Mouse (Mus musculus) megakaryocyte-erythroid progenitor cell, adult 5-6 weeks (primary cell): ENCODE data around the gene Draxin. TPM values are rescaled to one million over a fixed set of nuclear protein-coding genes. Genes with fewer than 3 reads are reported as not detected.
A peak's percentile ranks its signal among the peaks of the same experiment; 100 is the strongest.
"Not testable (repeated sequence)": the region's sequence is repeated elsewhere in the genome, so short reads cannot be mapped to it uniquely, and the experiment has no call there.

ENCODE experiments used
- ATAC-seq: replicated peaks from 2 replicates; pipeline ENCODE4 v1.8.0; 2016; ENCODE audit warnings: mild to moderate bottlenecking, inconsistent platforms; ENCODE audit not compliant: severe bottlenecking, poor library complexity, low FRiP score, low TSS enrichment
- total RNA-seq, 2 experiments: library from RNA; stranded (forward) in 1 of 2; stranded (reverse) in 1 of 2; fragments of 200-1000, 215-1000 nt in 1 of 2; fragments of >200 nt in 1 of 2; fragmentation: Nextera tagmentation in 1 of 2; gene quantifications; 2 replicates each; pipeline ENCODE4 v1.2.3; 2014 to 2017

Draxin gene
- total RNA-seq, 2 experiments from 2014 or later = not detected

DNA sequence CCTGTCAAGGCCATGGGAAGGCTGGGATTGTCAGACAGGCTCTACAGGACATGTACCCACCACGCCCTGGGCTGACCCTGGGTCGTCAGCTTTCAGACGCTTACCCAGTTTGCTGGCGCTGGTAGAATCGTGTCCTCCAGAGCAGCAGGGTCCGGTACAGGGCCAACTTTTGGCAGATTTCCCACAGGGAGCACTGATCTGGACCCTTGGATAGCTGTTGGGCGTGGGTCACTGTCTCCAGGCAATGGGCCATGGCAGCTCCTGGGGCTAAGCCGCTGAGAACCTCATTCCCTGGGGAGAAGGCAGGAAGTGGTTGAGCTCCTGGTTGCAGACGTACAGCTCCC is 64.1 kb downstream of the Draxin start:
- ATAC-seq = no peak

GRCm38 (mm10) chr4:148065702-148066400 is 64.6 kb downstream of the Draxin start:
- peak; percentile 39; the same call in 1 of the 2 replicates for ATAC-seq

DNA sequence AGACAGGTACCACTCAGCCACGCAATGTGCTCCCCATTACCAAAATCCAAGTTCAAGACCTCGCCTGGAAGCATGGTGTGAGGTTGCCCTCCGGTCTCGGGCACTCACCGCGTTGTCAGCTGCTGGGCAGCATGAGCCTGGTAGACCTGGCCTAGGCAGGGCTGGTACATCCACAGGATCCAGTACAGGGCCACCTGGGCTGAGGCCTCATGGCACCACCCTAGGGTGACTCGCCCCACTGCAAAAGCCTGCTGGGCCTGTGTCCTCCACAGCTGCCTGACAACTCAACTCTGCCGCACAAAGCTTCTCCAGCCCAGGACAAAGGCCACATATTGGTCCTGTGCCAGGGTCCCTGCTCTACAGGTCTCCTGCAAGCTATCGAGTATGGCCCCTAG is 69.4 kb downstream of the Draxin start:
- ATAC-seq = no peak

GRCm38 (mm10) chr4:148060120-148061085 is 70.1 kb downstream of the Draxin start:
- ATAC-seq = peak; percentile 80

DNA sequence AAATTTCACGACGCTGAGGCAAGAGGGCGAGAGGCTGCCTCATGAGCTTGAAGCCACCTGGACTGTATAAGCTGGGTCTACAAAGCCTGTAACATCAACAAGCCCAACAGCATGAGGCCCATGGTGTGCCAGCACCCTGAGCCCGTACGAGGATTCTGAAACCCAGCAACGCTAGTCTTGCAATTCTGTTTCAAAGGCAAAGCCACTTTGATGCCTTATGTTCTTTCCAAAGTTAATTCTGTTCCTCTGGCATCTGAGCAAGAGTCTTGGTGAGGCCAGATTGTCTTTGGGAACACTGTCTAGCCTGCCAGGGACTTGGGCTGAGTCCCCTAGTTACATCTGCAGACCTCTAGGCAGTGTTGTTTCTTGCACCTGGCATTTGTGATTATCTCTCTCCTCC is 71.5 kb downstream of the Draxin start:
- ATAC-seq = no peak

DNA sequence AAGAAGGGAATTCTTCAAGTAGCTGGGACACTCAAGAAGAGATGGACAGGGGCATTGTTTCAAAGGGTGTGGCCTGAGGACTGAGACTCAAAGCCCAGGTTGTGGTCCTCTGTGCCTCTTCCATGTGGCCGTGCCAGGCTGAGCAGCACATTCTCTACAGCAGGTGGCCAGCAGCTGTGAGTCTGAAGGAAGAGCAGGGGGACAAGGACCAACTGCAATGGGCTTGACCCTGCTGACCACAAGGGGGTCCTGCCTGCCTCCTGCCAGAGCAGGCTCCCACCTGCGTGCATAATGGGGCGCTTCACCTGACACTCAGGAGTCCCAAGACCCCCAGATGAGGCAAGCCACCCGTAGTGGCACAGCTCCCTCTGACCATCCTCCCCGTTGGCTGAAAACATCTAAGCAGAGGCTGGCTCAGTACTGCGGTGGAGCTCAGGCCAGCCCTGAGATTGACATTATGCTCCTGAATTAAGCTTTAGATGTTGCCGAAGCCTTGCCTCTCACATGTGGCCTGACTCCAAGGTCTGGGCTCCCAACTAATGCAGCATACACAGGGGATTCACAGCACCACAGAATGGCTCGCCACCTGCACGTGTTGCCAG is 72.2 kb downstream of the Draxin start:
- ATAC-seq = no peak

GRCm38 (mm10) chr4:148057661-148058209 is 72.8 kb downstream of the Draxin start:
- ATAC-seq = peak; percentile 58; the same call in 1 of the 2 replicates

- no peak for ATAC-seq
These were observed 73.7 kb downstream of the Draxin start for GRCm38 (mm10) chr4:148056801-148057200.

- ATAC-seq = no peak
These were observed 74.3 kb downstream of the Draxin start for GRCm38 (mm10) chr4:148056246-148056645.

GRCm38 (mm10) chr4:148054961-148055695 is 75.4 kb downstream of the Draxin start:
- no peak for ATAC-seq

- no peak for ATAC-seq
These were observed 77.0 kb downstream of the Draxin start for GRCm38 (mm10) chr4:148053417-148053920.

DNA sequence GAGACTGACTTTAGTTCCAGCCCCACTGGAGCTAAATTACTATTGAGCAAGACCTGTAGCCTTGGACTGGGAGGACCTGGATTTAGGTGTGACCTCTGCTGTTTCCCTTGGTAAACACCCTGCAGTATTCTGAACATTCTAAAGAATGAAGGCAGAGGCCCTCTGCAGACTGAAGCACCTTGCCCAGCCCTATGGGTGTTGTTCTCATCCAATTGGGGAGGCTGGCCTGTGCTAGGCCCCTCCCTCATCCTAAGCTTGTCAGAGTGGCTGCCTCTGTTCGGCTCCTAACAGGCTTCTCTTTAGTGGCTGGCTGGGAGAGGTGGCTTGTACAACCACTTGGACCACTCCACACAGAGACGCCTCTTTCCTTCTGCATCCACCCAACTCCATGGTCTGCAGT is 77.5 kb downstream of the Draxin start:
- no peak for ATAC-seq

- no peak for ATAC-seq
These were observed 78.6 kb downstream of the Draxin start for GRCm38 (mm10) chr4:148051886-148052285.

- no peak for ATAC-seq
These were observed 79.3 kb downstream of the Draxin start for GRCm38 (mm10) chr4:148051046-148051776.

GRCm38 (mm10) chr4:148050396-148050914 is 80.0 kb downstream of the Draxin start:
- ATAC-seq = not testable (repeated sequence)
